Mouse (Mus musculus) Muller cell, postnatal 12 days (primary cell): ENCODE measurements around the gene Sf3a1.
A peak's percentile ranks its signal among the peaks of the same experiment; 100 is the strongest.

Experiments
- DNase-seq: peaks from one replicate; pipeline ENCODE4 v3.0.0-alpha.2; 2015; ENCODE audit errors: inconsistent ontology term

The Sf3a1 gene

DNA sequence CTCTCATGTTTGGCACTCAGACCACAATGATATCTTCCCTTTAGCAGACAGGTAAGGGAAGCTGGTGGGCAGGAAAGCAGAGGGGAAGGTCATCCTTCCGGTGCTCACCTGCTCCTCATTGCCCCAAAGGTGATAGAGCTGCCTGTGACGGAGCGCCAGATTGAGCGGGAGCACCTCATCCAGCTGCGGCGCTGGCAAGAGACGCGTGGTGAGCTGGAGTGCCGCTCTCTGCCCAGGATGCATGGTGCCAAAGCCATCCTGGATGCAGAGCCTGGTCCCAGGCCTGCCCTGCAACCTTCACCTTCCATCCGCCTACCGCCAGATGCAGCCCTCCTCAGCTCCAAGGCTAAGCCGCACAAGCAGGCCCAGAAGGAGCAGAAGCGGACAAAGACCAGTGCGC, 54.4 kb downstream of the Sf3a1 start:
- DNase-seq = no peak

DNA sequence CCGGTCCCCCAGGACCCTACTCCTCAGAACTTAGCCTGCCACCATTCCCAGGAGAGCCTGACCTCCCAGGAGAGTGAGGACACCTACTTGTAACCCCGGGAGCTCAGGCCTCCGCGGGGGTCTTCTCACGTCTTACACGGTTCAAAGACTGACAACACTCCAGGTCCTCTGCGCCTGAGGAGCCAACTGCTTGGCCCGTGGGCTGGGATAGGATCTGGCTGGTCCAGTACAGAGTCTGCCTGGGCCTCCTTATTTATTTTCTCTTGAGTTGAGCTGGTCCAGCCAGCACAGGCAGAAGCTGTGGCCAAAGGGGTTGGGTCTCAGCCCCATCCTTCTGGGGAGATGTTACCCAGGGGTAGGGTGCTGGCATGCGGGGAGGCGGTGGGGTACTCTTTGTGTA, 54.9 kb downstream of the Sf3a1 start:
- no peak for DNase-seq

GRCm38 (mm10) chr11:4216248-4217000, 56.3 kb downstream of the Sf3a1 start:
- DNase-seq = no peak

DNA sequence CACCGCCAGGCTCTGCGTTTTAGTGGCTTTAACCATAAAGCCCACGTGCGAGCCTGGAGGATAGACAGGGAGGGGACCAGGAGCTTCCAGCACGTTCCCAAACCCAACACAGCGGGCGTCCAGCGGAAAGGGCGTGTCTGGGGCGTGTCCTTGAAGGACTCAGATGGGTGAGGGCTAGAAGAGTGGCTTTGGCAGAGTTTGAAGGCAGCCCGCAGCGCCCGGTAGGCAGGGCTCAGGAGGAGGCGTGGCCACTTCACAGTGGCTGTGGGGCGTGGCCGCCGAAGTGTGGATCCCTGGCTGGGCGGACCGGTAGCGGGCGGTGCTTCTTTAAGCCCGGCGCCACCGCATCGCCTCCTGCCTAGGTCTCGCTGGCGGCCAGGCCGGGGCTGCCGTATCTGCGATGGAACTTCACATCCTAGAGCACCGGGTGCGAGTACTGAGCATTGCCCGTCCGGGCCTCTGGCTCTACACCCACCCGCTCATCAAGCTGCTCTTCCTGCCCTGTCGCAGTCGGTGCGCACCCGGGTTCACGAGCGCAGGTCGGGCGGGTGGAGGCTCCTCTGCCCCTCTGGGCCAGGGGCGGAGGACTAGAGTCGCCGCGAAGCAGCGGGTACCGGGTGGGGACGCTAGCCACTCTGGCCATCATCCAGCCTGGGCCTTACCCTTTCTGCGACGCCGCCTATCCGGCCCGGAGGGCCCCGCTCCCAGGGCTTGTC, 57.9 kb downstream of the Sf3a1 start, which contains the start of gene Castor1:
Gene Castor1 (plus strand): TSS at position 312 of the 716 bp plus-strand sequence.
- DNase-seq = peak; percentile 93

DNA sequence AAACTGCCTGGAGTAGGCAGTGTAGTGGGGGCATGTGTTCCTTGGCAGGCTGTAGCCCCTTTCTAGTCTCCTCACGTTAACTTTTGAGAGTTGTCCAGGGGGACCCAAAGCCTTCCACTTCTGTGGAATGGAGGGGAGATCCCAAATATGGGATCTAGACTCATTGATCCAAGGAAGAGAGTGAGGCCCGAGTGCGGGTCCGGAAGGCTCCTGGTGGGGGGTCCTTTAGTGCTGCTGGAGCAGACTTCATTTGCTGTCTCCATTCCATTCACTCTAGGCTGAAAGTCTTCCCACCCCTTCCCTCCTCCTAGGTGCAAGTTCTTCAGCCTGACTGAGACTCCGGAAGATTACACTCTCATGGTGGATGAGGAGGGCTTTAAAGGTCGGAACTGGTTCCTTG, 58.5 kb downstream of the Sf3a1 start:
- DNase-seq = no peak

DNA sequence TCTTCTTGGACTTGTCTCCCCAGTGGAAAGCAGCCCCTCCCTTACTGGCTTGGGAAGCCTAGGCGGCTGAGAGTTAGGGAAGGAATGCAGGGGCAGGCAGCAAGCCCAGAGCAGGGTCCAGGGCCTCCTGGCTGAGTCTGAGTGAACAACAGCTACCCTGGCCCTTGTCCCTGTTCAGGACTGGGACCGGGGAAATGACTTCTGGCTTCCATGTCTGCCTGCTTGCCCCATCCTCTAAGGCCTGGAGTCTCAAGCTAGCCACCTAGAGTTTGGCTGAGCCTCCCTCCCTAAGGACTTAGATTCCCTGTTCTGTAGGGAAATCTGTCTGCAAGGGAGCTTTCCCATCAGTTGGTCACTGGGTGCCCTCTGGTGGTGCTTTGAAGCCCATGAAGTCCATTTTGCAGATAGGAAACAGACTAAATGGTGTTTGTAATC, 59.2 kb downstream of the Sf3a1 start:
- DNase-seq = peak; percentile 80

DNA sequence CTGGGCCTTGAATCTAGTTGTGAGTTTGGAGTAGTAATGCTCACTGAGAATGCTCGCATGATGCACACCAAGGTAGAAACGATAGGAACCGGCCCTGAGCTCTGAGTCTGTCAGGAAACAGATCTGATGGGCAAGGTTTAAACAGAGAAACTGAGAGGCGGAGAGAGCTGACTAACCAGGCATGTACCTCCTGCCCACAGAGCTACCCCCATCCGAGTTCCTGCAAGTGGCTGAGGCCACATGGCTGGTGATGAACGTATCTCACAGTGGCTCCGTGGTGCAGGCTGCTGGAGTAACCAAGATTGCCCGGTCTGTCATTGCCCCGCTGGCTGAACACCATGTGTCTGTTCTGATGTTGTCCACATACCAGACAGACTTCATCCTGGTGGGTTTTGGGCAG, 59.8 kb downstream of the Sf3a1 start:
- DNase-seq = no peak

GRCm38 (mm10) chr11:4220443-4221400, 60.6 kb downstream of the Sf3a1 start:
- peak; percentile 81 for DNase-seq

DNA sequence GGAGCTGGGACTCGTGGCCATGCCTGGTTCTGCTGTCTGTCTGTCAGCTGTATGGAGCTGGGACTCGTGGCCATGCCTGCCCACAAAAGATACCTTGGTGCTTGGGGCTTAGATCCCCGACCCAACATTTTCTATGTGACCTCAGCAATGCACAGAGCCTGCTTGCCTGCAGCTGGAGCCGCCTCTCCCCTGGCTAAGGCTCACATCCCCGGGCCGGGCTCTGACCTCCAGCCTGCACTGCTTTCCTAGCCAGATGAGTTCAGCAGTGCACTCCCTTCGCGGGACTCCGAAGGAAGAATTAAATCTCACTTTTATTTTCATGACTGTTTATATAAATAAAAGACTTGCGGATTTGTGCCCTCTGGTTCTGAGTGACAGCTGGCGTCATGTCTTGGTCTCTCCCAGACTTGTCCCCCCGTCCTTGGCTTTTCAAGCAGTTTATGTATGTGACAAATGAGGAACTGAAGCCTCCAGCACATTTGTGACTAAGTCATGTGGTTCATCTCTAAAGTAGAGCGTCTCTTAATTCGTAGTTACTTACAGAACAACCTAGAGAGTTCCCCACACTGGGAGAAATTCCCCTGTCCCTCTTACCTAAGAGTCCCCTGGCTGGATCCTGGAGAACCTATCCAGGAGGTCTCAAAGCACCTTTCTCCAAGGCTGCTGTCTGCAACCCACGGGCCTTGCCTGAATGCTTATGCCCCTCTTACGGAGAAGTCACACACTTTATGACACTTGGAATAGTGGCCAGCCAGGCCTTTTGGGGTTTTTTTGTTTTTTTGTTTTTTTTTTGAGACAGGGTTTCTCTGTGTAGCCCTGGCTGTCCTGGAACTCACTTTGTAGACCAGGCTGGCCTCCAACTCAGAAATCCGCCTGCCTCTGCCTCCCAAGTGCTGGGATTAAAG, 62.1 kb downstream of the Sf3a1 start:
- no peak for DNase-seq

DNA sequence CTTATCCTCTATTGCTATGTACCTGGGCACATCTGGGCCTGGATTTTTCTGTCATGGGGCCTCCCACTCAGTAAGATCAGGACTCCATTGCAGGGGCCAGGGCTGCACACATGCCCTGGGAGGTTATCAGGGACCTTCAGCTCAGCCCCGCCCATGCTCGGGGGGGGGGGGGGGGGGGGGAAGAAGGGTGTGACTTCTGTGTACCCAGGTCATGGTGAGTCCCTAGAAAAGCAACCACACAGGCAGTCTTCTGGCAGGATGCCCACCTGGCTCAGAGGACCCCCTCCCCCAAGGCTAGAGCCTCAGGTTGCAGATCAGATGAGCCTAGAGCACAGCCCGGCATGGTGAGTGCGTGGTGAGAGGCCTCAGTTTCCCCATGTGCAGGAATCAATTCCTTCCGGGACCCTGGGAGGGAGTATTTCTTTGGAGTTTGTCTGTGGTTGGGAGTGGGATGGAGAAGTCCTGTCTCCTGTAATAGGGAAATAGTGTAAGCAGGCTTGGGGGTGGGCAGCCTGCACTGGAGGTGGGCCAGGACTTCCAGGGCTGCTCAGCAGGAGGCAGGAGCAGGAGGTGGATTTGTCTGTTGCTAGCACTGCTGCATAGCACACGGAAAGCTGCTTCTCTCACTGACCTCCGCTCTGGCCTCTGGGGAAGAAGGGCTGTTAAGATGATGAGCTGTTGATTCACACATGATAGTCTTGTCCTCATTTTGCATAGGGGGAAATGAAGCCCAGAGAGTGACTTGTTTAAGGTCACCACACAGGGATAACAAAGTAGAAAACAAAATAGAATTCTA, 63.4 kb downstream of the Sf3a1 start:
- no peak for DNase-seq

DNA sequence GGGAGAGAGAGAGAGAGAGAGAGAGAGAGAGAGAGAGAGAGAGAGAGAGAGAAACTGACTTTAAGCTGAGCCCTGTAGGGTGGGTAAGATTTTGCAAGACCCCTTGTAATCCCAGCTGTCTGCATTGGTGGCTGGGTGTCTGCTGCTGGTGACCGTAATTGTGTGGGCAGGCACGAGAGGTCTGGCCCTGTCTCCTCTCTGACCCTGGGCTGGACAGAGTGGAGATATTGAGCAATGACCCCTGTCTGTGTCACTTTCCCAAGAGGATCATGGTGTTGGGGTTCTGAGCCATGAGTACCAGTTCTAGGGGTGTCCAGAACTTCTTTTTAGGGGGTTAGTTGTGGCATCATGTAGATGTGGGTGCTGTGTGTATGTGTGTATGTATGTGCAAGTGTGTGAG, 64.1 kb downstream of the Sf3a1 start:
- no peak for DNase-seq

GRCm38 (mm10) chr11:4226569-4227325, 66.6 kb downstream of the Sf3a1 start:
- DNase-seq = no peak

GRCm38 (mm10) chr11:4228463-4228862, 68.3 kb downstream of the Sf3a1 start:
- DNase-seq = peak; percentile 59

- no peak for DNase-seq
Observed at GRCm38 (mm10) chr11:4229841-4230240, 69.7 kb downstream of the Sf3a1 start.

GRCm38 (mm10) chr11:4231435-4231834, 71.3 kb downstream of the Sf3a1 start:
- no peak for DNase-seq
